Mouse (Mus musculus): ENCODE measurements around the gene Dock2. TPM values are rescaled to one million over a fixed set of nuclear protein-coding genes. Genes with fewer than 3 reads are reported as not detected.

Gene Dock2
- polyA plus RNA-seq, 1 experiment from 2014 or later = 2.1 TPM

DNA sequence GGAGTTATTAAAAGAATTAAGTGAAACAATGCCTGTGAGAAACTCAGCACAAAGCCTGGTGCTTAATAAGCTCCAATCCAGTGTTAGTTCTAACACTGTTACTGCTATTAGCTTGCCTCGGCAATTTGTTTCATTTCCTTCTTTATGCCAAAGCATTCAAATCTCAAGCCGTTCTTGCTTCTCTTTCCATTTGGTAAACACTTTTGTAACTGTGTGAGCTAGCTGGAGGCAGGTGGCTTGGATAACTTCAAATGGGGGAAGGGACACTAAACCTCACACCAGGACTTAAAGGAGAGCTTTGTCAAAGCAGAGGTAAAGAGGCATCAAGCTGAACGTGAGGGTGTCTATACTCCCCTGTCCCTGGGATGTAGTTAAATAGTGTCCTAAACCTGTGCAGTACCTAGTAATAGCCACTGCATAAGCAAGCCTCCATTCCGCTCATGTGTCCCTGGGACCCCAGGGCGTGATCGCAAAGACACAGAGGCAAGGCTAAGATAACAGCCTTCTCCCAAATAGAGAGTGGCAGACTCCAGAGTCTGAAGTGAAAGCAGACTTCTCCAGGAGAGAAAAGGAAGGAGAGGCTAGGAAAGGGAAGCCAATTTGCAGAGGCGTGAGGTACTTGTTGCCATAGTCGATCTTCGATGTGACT lies 56.9 kb downstream of the Dock2 start:
- WGBS = 78% methylated on average over 9 of the region's 9 CpGs
- Histone ChIP-seq H3K9me3 (replicated peaks) (no peaks in the 10 kb centered on the region), H3K4me2 (replicated peaks) (no peak overlapping the region), H3K4me1 (peaks cover 2% of the 10 kb centered on the region; the same call in 1 of the 2 replicates), H3K9ac (no peak overlapping the region), H3K4me3 (replicated peaks) (no peak overlapping the region), H3K27ac (replicated peaks) (no peak overlapping the region), H3K36me3 (no peaks in the 10 kb centered on the region), H3K27me3 (no peaks in the 10 kb centered on the region)
- ATAC-seq (ENCODE audit: insufficient number of reproducible peaks, low FRiP score, low TSS enrichment, low read depth) = no peak

GRCm38 (mm10) chr11:34713360-34713759 lies 70.3 kb downstream of the Dock2 start:
- 71% methylated on average over 5 of the region's 5 CpGs for WGBS
- no peak overlapping the region for H3K9ac ChIP-seq

DNA sequence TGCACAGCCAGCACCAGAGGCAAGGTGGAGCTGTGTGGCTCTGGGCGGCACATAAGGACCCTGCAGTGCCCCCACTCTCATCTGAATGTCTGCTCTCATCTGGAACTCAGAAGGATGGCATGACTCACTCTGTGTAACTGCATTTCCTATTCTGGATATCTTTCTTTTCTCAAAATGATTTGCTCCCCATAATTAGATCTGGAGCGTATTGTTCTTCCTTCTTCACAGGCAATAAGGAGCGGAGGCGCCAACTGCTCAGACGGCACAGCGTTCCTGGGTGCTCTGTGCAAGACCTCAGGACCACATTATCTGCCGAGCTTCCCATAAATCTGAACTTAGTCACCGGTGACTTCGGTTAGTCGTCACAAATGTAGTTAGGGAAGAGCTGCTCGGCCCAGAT lies 75.4 kb downstream of the Dock2 start:
- Histone ChIP-seq H3K27me3 (no peaks in the 10 kb centered on the region), H3K4me1 (no peaks in the 10 kb centered on the region), H3K36me3 (no peaks in the 10 kb centered on the region), H3K9me3 (replicated peaks) (no peaks in the 10 kb centered on the region), H3K9ac (no peak overlapping the region), H3K4me2 (replicated peaks) (no peak overlapping the region), H3K27ac (replicated peaks) (no peak overlapping the region), H3K4me3 (replicated peaks) (no peak overlapping the region)
- WGBS = 91% methylated on average over 11 of the region's 11 CpGs
- ATAC-seq (ENCODE audit: insufficient number of reproducible peaks, low FRiP score, low TSS enrichment, low read depth) = no peak

More at GRCm38 (mm10) chr11:34713360-34713759, 70.3 kb downstream of the Dock2 start:
- no peak overlapping the region for H3K4me2 ChIP-seq (replicated peaks)
- H3K4me3 ChIP-seq (replicated peaks) = no peak overlapping the region
- no peaks in the 10 kb centered on the region for H3K27me3 ChIP-seq
- H3K9me3 ChIP-seq (replicated peaks) = no peaks in the 10 kb centered on the region
- no peak for ATAC-seq (ENCODE audit: insufficient number of reproducible peaks, low FRiP score, low TSS enrichment, low read depth)
- no peaks in the 10 kb centered on the region for H3K36me3 ChIP-seq
- no peak overlapping the region for H3K27ac ChIP-seq (replicated peaks)
- no peaks in the 10 kb centered on the region for H3K4me1 ChIP-seq

DNA sequence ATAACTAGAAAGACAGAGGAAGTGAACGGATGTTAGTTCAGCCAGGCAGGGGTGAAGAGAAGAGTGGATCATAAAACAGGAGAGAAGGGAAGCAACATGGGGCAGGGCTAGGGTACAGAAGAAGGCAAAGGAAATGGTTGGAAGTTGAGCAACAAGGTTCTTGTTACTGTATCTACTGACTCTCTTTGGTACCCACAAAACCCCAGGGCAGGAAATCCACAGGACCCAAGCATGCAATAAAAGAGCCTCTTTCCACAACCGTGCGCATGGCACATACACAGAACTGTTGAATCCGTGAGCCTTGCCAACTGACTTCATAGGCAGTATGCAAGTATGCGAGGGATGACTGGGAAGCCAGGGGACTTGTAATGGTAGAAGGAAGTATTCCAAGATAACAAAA lies 76.3 kb downstream of the Dock2 start:
- Histone ChIP-seq H3K9me3 (replicated peaks) (no peaks in the 10 kb centered on the region), H3K36me3 (no peaks in the 10 kb centered on the region), H3K27ac (replicated peaks) (no peak overlapping the region), H3K9ac (no peak overlapping the region), H3K4me2 (replicated peaks) (no peak overlapping the region), H3K4me1 (no peaks in the 10 kb centered on the region), H3K27me3 (no peaks in the 10 kb centered on the region; the same call in 1 of the 2 replicates), H3K4me3 (replicated peaks) (no peak overlapping the region)
- 87% methylated on average over 5 of the region's 5 CpGs for WGBS
- ATAC-seq (ENCODE audit: insufficient number of reproducible peaks, low FRiP score, low TSS enrichment, low read depth) = no peak

- Histone ChIP-seq H3K4me2 (replicated peaks) (no peak overlapping the region), H3K27ac (replicated peaks) (no peak overlapping the region), H3K4me3 (replicated peaks) (no peak overlapping the region), H3K9me3 (replicated peaks) (no peaks in the 10 kb centered on the region), H3K4me1 (no peaks in the 10 kb centered on the region), H3K27me3 (no peaks in the 10 kb centered on the region; the same call in 1 of the 2 replicates), H3K9ac (no peak overlapping the region), H3K36me3 (no peaks in the 10 kb centered on the region)
- 66% methylated on average over 4 of the region's 4 CpGs for WGBS
- ATAC-seq (ENCODE audit: insufficient number of reproducible peaks, low FRiP score, low TSS enrichment, low read depth) = no peak
These were observed 78.6 kb downstream of the Dock2 start for GRCm38 (mm10) chr11:34705108-34705446.

DNA sequence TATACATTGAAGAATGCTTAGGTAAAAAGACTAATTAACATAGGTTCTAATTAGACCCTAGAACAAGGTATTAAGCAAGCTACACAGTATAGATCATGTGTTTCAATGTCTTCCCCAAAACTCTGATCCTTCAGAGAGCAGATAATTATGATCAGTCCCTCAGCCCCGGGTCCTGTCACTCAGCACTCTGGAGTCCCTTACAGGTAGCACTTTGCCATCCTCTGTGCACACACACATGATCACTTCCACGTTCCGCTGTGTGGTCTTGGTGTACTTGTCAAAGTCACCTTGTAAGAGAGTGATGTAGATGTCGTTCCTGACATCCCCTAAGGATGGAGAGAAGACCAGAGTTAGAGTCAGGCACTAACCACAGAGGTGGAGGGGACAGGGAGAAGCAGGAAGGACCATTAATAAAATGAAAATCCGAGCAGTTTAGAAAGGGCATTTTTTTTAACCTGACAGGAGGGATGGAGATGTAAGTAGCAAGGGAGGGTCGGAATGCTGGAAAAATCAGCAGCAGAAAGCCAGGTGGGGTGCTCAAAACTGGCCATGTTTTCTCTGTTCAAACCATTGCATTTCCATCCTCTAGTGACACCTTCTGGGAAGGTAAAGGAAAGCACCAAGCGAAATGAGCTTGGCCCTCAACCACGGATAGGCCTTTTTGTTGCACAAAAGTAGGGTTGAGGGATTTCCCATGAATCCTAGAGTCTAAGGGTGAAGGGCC lies 79.1 kb downstream of the Dock2 start:
- Histone ChIP-seq H3K4me1 (no peaks in the 10 kb centered on the region), H3K4me3 (replicated peaks) (no peak overlapping the region), H3K36me3 (no peaks in the 10 kb centered on the region), H3K27me3 (no peaks in the 10 kb centered on the region; the same call in 1 of the 2 replicates), H3K9me3 (replicated peaks) (no peaks in the 10 kb centered on the region), H3K9ac (no peak overlapping the region), H3K27ac (replicated peaks) (no peak overlapping the region), H3K4me2 (replicated peaks) (no peak overlapping the region)
- ATAC-seq (ENCODE audit: insufficient number of reproducible peaks, low FRiP score, low TSS enrichment, low read depth) = no peak
- WGBS = 51% methylated on average over 8 of the region's 8 CpGs

DNA sequence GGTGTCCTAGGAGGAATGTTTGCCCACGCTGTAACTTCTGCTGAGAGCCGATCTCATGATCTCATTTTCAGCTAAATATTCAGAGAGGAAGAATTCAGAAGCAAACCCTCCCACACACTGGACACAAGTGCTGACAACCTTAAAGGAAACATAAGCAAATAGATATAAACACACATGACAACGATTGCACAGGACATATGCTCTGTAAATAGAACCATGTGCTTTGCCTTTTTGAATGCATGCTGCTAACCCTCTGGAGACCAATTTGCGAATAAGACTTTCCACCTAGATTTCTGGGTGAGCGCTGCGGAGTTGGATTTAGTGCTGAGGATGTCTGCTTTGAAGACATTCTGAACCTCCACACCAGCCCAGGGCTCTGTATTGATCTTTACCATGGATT lies 79.8 kb downstream of the Dock2 start:
- Histone ChIP-seq H3K36me3 (no peaks in the 10 kb centered on the region), H3K27me3 (no peaks in the 10 kb centered on the region; the same call in 1 of the 2 replicates), H3K4me3 (replicated peaks) (no peak overlapping the region), H3K9ac (no peak overlapping the region), H3K4me1 (no peaks in the 10 kb centered on the region), H3K9me3 (replicated peaks) (no peaks in the 10 kb centered on the region), H3K27ac (replicated peaks) (no peak overlapping the region), H3K4me2 (replicated peaks) (no peak overlapping the region)
- no peak for ATAC-seq (ENCODE audit: insufficient number of reproducible peaks, low FRiP score, low TSS enrichment, low read depth)
- WGBS = 40% methylated on average over 6 of the region's 6 CpGs

DNA sequence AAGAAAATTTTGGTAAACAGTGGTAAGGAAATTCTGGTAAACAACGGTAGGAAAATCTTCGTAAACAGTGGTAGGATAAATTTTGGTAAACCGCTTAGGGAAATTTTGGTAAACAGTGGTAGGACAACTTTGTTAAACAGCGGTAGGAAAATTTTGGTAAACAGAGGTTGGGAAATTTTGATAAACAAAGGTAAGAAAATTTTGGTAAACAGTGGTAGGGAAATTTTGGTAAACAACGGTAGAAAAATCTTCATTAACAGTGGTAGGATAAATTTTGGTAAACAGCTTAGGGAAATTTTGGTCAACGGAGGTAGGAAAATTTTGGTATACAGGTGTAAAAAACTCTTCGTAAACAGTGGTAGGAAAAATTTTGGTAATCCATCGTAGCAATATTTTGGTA lies 101.9 kb downstream of the Dock2 start:
- ATAC-seq (ENCODE audit: insufficient number of reproducible peaks, low FRiP score, low TSS enrichment, low read depth) = peak; percentile 57; the same call in 1 of the 2 replicates
- WGBS = 48% methylated on average over 8 of the region's 8 CpGs
- H3K36me3 ChIP-seq = no peaks in the 10 kb centered on the region

GRCm38 (mm10) chr11:34544631-34545030 lies 239.1 kb downstream of the Dock2 start:
- Histone ChIP-seq H3K36me3 (no peaks in the 10 kb centered on the region), H3K4me1 (no peaks in the 10 kb centered on the region), H3K27me3 (no peaks in the 10 kb centered on the region), H3K9ac (no peak overlapping the region), H3K27ac (replicated peaks) (no peak overlapping the region), H3K4me3 (replicated peaks) (no peak overlapping the region), H3K4me2 (replicated peaks) (no peak overlapping the region), H3K9me3 (replicated peaks) (0 out of 2 replicates have a peak, but pooled peaks cover 7% of the 10 kb centered on the region)
- WGBS = 67% methylated on average over 7 of the region's 7 CpGs
- ATAC-seq (ENCODE audit: insufficient number of reproducible peaks, low FRiP score, low TSS enrichment, low read depth) = no peak

More for the DNA sequence above, 101.9 kb downstream of the Dock2 start:
- Histone ChIP-seq H3K9me3 (replicated peaks) (no peaks in the 10 kb centered on the region), H3K4me1 (no peaks in the 10 kb centered on the region), H3K27me3 (no peaks in the 10 kb centered on the region), H3K9ac (no peak overlapping the region), H3K27ac (replicated peaks) (no peak overlapping the region), H3K4me2 (replicated peaks) (no peak overlapping the region), H3K4me3 (replicated peaks) (no peak overlapping the region)

GRCm38 (mm10) chr11:34532131-34532530 lies 251.6 kb downstream of the Dock2 start:
- 93% methylated on average over 10 of the region's 10 CpGs for WGBS
- no peaks in the 10 kb centered on the region for H3K36me3 ChIP-seq
- H3K9ac ChIP-seq = no peak overlapping the region
- H3K9me3 ChIP-seq (replicated peaks) = no peaks in the 10 kb centered on the region
- H3K27ac ChIP-seq (replicated peaks) = no peak overlapping the region
- no peak overlapping the region for H3K4me2 ChIP-seq (replicated peaks)
- no peak overlapping the region for H3K4me3 ChIP-seq (replicated peaks)
- no peak for ATAC-seq (ENCODE audit: insufficient number of reproducible peaks, low FRiP score, low TSS enrichment, low read depth)
- H3K4me1 ChIP-seq = no peaks in the 10 kb centered on the region
- H3K27me3 ChIP-seq = no peaks in the 10 kb centered on the region

GRCm38 (mm10) chr11:34530971-34531370 lies 252.7 kb downstream of the Dock2 start:
- H3K36me3 ChIP-seq = no peaks in the 10 kb centered on the region
- H3K9me3 ChIP-seq (replicated peaks) = no peaks in the 10 kb centered on the region
- no peak overlapping the region for H3K9ac ChIP-seq
- ATAC-seq (ENCODE audit: insufficient number of reproducible peaks, low FRiP score, low TSS enrichment, low read depth) = 0 out of 2 replicates have a peak, but pooled peaks have one; percentile 24
- no peaks in the 10 kb centered on the region for H3K27me3 ChIP-seq
- no peak overlapping the region for H3K4me3 ChIP-seq (replicated peaks)
- WGBS = 90% methylated on average over 3 of the region's 3 CpGs
- no peaks in the 10 kb centered on the region for H3K4me1 ChIP-seq
- H3K4me2 ChIP-seq (replicated peaks) = no peak overlapping the region
- H3K27ac ChIP-seq (replicated peaks) = no peak overlapping the region
